8 mouse cellular contexts compared by ENCODE assay signal in genomic region chr13:20433221-20433858, GRCm38 (mm10).
DNase-seq lines count a peak whose midpoint lies in the region; ATAC-seq and TF ChIP-seq lines count a peak whose summit lies in the region.

No protein-coding gene starts in this region.

- no peak overlapping the region for H3K4me2 ChIP-seq in kidney, embryonic 15.5 days
- H3K4me2 ChIP-seq in liver, embryonic 12.5 days, result no peak overlapping the region
- no peak overlapping the region for H3K4me2 ChIP-seq in forebrain, embryonic 16.5 days (ENCODE audit: low read length)

- no peak overlapping the region for H3K4me3 ChIP-seq in embryonic fibroblast, embryonic 13.5 days (ENCODE audit: insufficient read depth, low read length)
- H3K4me3 ChIP-seq in kidney, embryonic 15.5 days (replicated peaks), result no peak overlapping the region
- no peak overlapping the region for H3K4me3 ChIP-seq in liver, embryonic 12.5 days
- H3K4me3 ChIP-seq in forebrain, embryonic 16.5 days (replicated peaks; ENCODE audit: low read length), result no peak overlapping the region

- no peaks in the 10 kb centered on the region for H3K9me3 ChIP-seq in kidney, embryonic 15.5 days (replicated peaks)
- no peaks in the 10 kb centered on the region for H3K9me3 ChIP-seq in liver, embryonic 12.5 days (replicated peaks)
- H3K9me3 ChIP-seq in forebrain, embryonic 16.5 days (ENCODE audit: control insufficient read depth, low read length), result no peaks in the 10 kb centered on the region

- H3K27me3 ChIP-seq in kidney, embryonic 15.5 days, result no peaks in the 10 kb centered on the region
- no peaks in the 10 kb centered on the region for H3K27me3 ChIP-seq in liver, embryonic 12.5 days (replicated peaks)
- no peaks in the 10 kb centered on the region for H3K27me3 ChIP-seq in forebrain, embryonic 16.5 days (replicated peaks; ENCODE audit: control insufficient read depth, insufficient read depth, low read length)

- TF ChIP-seq CTCF in embryonic fibroblast, embryonic 13.5 days (IDR thresholded peaks at IDR 0.05; ENCODE audit: borderline replicate concordance, insufficient read depth, low read length), result no peak

- WGBS in kidney, embryonic 15.5 days, result 54% methylated on average over 4 of the region's 4 CpGs
- 60% methylated on average over 4 of the region's 4 CpGs for WGBS in liver, embryonic 12.5 days (ENCODE audit: insufficient replicate concordance)
- 49% methylated on average over 4 of the region's 4 CpGs for WGBS in forebrain, embryonic 16.5 days

- peaks cover 6% of the 10 kb centered on the region for H3K4me1 ChIP-seq in embryonic fibroblast, embryonic 13.5 days (ENCODE audit: control insufficient read depth, insufficient read depth, low read length)
- H3K4me1 ChIP-seq in kidney, embryonic 15.5 days, result no peaks in the 10 kb centered on the region
- H3K4me1 ChIP-seq in liver, embryonic 12.5 days, result no peaks in the 10 kb centered on the region
- no peaks in the 10 kb centered on the region for H3K4me1 ChIP-seq in forebrain, embryonic 16.5 days (replicated peaks; ENCODE audit: control insufficient read depth, insufficient read depth, low read length)

- no peak for TF ChIP-seq POLR2A in embryonic fibroblast, embryonic 13.5 days (IDR thresholded peaks at IDR 0.05; ENCODE audit: low read depth, low read length)

- peak; percentile 13 for DNase-seq in ovary, adult 18-20 months (ENCODE audit: low spot score)
- no peak for DNase-seq in ovary, postnatal 14 days (ENCODE audit: low spot score)
- DNase-seq in telencephalon, adult 2 months (ENCODE audit: low read depth, low spot score), result peak; percentile 68
- no peak for DNase-seq in layer of hippocampus, adult 11-12 months (ENCODE audit: low spot score)

- peak; percentile 69 for ATAC-seq in kidney, embryonic 15.5 days (replicated peaks; ENCODE audit: low FRiP score)
- ATAC-seq in liver, embryonic 12.5 days, result no peak
- ATAC-seq in forebrain, embryonic 16.5 days, result no peak

- H3K9ac ChIP-seq in kidney, embryonic 15.5 days, result no peak overlapping the region
- H3K9ac ChIP-seq in liver, embryonic 12.5 days, result no peak overlapping the region
- no peak overlapping the region for H3K9ac ChIP-seq in forebrain, embryonic 16.5 days (replicated peaks; ENCODE audit: low read depth, low read length)

- H3K27ac ChIP-seq in embryonic fibroblast, embryonic 13.5 days (ENCODE audit: insufficient read depth, low read length), result peak overlapping the region; percentile 61
- H3K27ac ChIP-seq in kidney, embryonic 15.5 days, result no peak overlapping the region
- no peak overlapping the region for H3K27ac ChIP-seq in liver, embryonic 12.5 days
- no peak overlapping the region for H3K27ac ChIP-seq in forebrain, embryonic 16.5 days (ENCODE audit: low read length)

- H3K36me3 ChIP-seq in kidney, embryonic 15.5 days, result no peaks in the 10 kb centered on the region
- no peaks in the 10 kb centered on the region for H3K36me3 ChIP-seq in liver, embryonic 12.5 days
- no peaks in the 10 kb centered on the region for H3K36me3 ChIP-seq in forebrain, embryonic 16.5 days (ENCODE audit: control insufficient read depth, insufficient read depth)

Comparison
In these comparisons a context has a peak if more than half of its experiments do, and no peak if none do; other contexts are left out.
1. DNase-seq: peak in ovary, adult 18-20 months (single experiment) and telencephalon, adult 2 months (single experiment); none in ovary, postnatal 14 days (single experiment) and layer of hippocampus, adult 11-12 months (single experiment).